Mouse (Mus musculus) heart, embryonic 12.5 days (tissue): Measurements from ENCODE around the gene Fez1. TPM values are rescaled to one million over a fixed set of nuclear protein-coding genes. Genes with fewer than 3 reads are reported as not detected.

Experiments
- polyA plus RNA-seq: library from polyadenylated mRNA; unstranded; fragments of >200 nt; fragmentation: Nextera tagmentation; extraction: Ambion mirVana; gene quantifications from 2 replicates; pipeline ENCODE4 v1.2.1, GENCODE M21; 2016

Gene Fez1
- polyA plus RNA-seq, 1 experiment from 2014 or later = 2.0 TPM

Other genes starting within 250 kb of the Fez1 start
- gene Gm17689, start 239.2 kb upstream of the Fez1 start, polyA plus RNA-seq = not detected in 2 replicates
- gene A630095E13Rik, start 178.5 kb upstream of the Fez1 start, polyA plus RNA-seq = not detected in 2 replicates
- gene Acrv1, start 128.6 kb upstream of the Fez1 start, polyA plus RNA-seq = not detected in 2 replicates
- 25.8 and 27.3 TPM in 2 replicates for gene Chek1, start 94.8 kb upstream of the Fez1 start, polyA plus RNA-seq
- 174 and 184 TPM in 2 replicates for gene Stt3a, start 54.2 kb upstream of the Fez1 start, polyA plus RNA-seq
- gene Ei24, start 24.5 kb upstream of the Fez1 start, polyA plus RNA-seq = 81.5 and 81.7 TPM in 2 replicates